Mouse (Mus musculus): ENCODE measurements around the gene Gm10322. TPM values are rescaled to one million over a fixed set of nuclear protein-coding genes. Genes with fewer than 3 reads are reported as not detected.

The Gm10322 gene
- total RNA-seq, 2 experiments from 2014 or later: not detected

DNA sequence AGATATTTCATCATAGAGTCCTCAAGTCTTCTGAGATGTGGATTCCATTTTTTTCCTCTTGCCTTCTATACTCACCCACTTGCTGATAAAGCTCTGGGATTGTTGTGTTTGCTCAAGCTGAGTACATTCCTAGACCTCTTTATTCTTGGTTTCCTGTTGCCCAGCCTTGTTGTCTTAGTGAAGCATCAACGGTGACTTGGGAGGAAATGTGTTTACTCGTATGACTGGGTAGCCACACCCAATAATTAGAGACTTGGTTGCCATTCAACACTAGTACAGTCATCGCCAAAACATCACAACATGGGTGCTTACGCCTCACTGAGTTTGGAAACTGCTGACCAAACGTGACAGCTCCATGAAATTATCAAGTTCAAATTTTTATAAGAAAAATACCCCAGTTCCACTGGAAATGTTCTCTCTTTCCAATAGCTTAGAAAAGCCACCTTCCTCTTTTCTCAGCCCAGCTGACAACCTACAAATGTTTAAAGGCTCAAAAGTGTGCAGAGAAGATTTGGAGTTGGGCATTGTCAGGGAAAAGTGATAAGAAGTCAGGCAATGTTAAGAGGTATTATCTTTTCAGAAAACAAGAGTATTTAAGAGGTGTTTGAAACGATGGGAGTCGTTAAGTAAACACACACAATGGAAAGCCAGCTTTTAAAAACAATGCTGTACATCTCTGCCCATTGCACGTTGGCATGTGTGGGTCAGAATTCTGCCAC, 27.0 kb downstream of the Gm10322 start:
- intact Hi-C loops (cut with DNase I): no loop called here
- DNase-seq (ENCODE audit: low spot score in 2 of 2): no peak

DNA sequence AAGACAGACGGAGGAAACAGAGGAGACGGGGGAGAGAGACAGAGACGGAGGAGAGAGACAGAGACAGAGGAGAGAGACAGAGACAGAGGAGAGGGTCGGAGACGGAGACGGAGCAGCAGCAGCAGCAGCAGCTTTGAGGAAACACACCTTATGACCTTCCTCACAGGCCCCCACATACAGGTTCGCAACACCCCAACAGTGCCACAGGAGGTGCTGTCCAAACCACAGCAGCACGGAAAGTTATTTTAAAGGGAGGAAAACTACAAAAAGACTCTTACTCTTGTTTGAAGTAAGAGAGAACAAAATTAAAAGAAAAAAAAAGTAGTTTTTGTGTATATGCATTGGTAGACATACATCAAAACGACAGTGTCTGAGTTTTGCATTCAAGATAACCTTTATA, 27.8 kb downstream of the Gm10322 start:
- intact Hi-C loops (cut with DNase I): no loop called here
- no peak for DNase-seq (ENCODE audit: low spot score in 2 of 2)

DNA sequence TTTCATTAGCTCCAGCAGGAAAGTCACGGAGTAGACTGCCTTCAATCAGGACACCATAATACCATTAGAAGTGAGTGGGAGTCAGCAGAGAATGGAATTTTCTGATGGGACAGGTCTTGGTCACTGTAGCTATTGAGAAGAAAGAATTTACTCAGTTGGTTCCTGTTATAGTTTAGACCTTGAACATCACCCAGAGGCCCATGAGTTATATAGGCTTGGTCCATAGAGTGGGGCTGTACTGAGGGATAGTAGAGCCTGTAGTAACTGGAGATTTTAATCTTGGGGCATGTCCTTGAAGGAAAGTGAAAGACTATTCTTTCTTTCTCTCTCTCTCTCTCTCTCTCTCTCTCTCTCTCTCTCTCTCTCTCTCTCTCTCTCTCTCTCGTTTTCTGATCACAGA, 28.8 kb downstream of the Gm10322 start:
- intact Hi-C loops (cut with DNase I): no loop called here
- DNase-seq (ENCODE audit: low spot score in 2 of 2): no peak

DNA sequence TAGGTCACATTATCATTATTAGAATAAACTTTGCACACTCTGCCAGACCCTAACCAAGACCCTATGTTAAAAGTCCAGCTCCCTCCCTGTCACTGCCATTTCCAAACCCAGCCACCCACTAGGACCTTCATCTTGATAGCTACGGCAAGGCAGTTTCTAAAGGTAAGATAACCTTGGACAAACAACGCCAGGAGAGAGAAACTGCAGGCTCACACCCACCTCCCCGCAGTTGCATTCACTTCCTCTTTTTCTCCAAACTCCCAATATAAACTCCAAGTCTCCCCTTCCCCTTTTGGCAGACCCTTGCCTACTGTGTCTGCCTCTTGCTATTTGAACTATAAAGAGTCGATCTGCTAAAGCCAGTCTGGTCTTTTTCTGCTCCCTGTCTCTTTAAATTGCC, 29.3 kb downstream of the Gm10322 start:
- intact Hi-C loops (cut with DNase I): no loop called here
- DNase-seq (ENCODE audit: low spot score in 2 of 2): no peak

DNA sequence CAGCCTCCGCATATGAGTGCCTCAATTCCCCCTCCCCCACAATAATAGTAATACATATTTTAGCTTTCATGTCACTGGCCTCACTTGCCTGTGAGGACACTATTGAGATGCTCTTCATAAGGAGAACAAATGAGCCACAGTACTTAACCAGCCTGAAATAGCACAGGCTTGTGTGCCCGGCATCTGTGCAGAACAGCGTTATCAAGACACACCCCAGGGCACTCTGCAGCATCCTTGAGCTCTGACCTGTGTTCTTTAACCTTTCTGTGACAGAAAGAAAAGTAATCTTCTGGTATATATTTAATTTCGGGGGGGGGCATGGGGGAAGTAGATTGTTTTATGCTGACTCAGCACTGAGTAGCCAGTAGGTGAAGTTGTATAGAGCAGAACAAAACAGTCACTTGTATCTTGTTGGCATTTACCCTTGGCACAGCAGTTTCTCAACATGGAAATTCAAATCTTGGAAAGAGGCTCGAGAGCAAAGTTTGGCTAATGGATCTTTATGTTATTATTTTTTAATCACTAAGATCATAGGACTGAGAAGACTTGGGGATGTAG, 31.0 kb downstream of the Gm10322 start:
- DNase-seq (ENCODE audit: low spot score in 2 of 2): no peak
- intact Hi-C loops (cut with DNase I): no loop called here

DNA sequence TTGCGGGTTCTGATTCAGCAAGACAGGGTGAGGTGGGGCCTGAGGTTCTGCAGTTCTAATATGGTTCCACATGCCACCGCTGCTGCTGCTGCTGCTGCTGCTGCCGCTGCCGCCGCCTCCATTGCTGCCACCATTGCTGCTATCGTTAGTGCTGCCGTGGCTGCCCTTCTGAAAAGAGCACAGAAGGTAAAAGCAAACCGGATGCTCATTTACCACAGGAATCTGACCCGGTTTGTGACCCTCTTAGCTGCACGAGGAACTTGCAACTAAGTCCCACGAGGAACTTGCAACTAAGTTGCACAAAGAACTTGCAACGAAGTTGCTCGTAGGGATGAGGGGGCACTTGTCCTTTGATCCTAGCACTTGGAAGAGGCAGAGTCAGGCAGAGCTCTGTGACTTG, 40.9 kb downstream of the Gm10322 start:
- intact Hi-C loops (cut with DNase I): no loop called here
- DNase-seq (ENCODE audit: low spot score in 2 of 2): no peak

DNA sequence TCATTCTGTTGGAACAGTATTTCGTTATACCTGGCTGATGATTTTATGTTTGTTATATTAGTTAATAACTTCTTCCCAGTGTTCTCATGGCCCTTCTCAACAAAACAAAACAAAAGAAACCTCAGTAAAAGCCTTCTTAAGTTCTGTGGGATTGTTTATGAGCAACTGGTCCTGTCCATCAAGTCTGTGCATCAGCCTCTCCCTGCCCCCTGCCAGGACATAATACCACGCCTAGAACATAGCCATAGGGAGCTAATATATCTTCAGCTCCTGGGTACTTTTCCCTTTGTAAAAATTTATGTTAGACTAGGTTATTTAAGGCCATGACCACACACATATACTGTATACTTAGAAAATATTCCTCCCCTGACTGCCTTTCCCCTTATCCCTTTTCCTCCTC, 48.9 kb downstream of the Gm10322 start:
- intact Hi-C loops (cut with DNase I): no loop called here
- DNase-seq (ENCODE audit: low spot score in 2 of 2): no peak

DNA sequence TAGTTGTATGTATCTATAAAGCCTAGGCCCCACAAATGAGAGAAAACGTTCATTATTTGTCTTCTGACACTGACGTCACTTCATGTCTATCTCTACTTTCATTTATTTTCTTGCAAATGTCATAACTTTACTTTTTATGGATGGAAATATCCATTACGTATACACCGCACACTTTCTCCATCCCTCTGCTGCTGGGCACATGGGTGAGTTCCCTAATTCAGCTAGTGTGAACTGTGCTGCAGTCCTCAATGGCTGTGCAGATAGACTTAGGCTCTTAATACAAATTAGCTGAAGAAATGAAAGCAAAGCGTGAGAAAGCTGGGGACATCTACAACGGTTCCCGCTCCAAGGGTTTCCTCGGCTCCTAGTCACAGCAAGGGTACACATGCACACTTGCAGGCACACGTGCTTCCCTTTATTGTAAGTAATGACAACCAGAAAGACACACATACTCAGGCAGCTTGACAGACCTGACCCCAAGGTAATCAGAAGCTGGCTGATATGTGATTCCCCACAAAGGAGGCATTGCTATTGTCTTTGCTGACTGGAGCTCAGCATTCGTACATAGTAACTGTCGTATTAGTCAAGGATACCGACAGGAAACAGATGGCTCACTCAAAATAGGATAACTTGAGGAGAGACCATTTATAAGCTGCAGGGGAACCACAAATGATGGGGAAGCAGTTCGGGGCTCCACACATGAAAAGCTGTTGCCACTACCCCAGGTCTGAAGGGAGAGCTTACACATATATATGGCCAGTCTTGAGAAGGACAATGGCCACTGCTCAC, 49.8 kb downstream of the Gm10322 start:
- peak; percentile 21 to 58 for DNase-seq (ENCODE audit: low spot score in 2 of 2)
- intact Hi-C loops (cut with DNase I): no loop called here

Other genes with a start within 250 kb of the Gm10322 start
- 10 to 100 TPM; 29.0 to 45.8 TPM for gene Gm10273, start 220.4 kb upstream of the Gm10322 start, total RNA-seq (2021)
- gene Pla2g12b, start 212.4 kb upstream of the Gm10322 start, total RNA-seq (2021): not detected
- gene Oit3, start 174.3 kb upstream of the Gm10322 start, total RNA-seq (2021): under 1 TPM; 0.14 to 0.94 TPM
- gene Mcu, start 629 bp downstream of the Gm10322 start, total RNA-seq (2021): 10 to 100 TPM; 37.5 to 38.8 TPM
- 10 to 100 TPM; 83.7 to 86.1 TPM for gene Micu1, start 86.4 kb downstream of the Gm10322 start, total RNA-seq (2021)